Mouse (Mus musculus) adrenal gland, adult 2 months (tissue): Measurements from ENCODE around the gene Aes. TPM values are rescaled to one million over a fixed set of nuclear protein-coding genes. Genes with fewer than 3 reads are reported as not detected.
A peak's percentile ranks its signal among the peaks of the same experiment; 100 is the strongest.

Experiments used
- DNase-seq: peaks from one replicate; pipeline ENCODE4 v3.0.0; 2021
- long read RNA-seq: library from polyadenylated mRNA; stranded (forward); transcript quantifications from one replicate; pipeline ENCODE4 v2.0.0, GENCODE M21; 2021
- polyA plus RNA-seq: library from polyadenylated mRNA; depleted of rRNA; stranded (reverse); fragments of >200 nt; gene quantifications from 2 replicates; pipeline ENCODE4 v1.2.3, GENCODE M21; 2012; rRNA removed
- total RNA-seq, 2 experiments: library from RNA; stranded (reverse); gene quantifications; 2 replicates each; pipeline ENCODE4 v1.2.3; 2021

Gene Aes
- total RNA-seq (1,000 to 10,000 TPM; 1,028 to 1,195 TPM), polyA plus RNA-seq (3,784 and 4,442 TPM in 2 replicates)
- long read RNA-seq, transcript Aes-201 (7 exons, 1,411 nt): major isoform, 878 of 1,039 reads
- long read RNA-seq, transcript Aes-207 (6 exons, 1,410 nt): minor isoform, 5 of 1,039 reads
- long read RNA-seq, partial matches to known transcripts: 10 of 1,039 reads
- long read RNA-seq, other reads (novel, unspliced or antisense): 144 of 1,039 reads

DNA sequence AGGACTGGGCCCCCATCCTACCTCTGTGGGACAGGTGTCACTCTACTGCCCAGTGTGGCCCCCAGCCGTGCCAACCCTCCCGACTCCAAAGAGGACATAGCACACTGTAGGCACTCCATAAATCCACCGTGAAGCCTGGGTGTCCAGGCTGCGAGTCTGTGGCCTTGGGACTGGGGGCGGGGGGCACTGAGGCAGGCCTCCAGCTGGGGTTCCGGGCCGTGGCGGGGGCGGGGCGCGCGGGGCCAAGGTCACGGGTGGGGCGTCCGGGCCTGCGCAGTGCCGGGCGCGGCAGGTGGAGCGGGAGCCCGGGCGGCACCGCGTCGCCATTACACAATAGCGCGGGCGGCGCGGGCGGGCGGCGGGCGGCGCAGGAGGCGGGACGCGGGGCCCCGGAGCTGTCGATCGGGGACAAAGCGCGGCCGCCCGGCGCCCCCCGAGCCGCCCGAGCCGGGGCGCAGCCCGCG lies at the start of gene Aes:
Gene Aes, plus strand, starts transcription at position 326 of the 464 bp plus-strand sequence.
- peak; percentile 98 for DNase-seq

- DNase-seq: no peak
Observed at GRCm38 (mm10) chr10:81510246-81510810, 49.0 kb upstream of the Aes start.

DNA sequence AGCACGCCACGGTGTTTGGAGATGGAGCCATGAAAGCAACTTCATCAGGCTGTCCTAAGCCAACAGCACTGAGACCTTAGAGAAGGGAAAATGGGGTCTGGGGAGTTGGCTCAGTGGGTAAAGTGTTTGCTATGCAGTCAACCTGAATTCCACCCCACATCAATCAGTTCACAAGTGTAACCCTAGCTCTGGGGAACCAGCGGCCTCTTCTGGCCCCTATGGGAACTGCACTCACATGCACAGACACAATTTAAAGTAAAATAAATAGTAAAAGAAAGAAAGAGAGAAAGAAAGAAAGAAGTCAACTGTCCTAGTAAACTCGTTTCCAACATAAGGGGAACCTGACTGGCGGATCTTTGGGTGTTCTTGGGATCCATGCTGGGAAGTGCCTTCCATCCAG lies 45.5 kb upstream of the Aes start:
- no peak for DNase-seq

- DNase-seq: no peak
Observed at GRCm38 (mm10) chr10:81517227-81517626, 42.1 kb upstream of the Aes start.

GRCm38 (mm10) chr10:81518546-81518945 lies 40.7 kb upstream of the Aes start:
- DNase-seq: peak; percentile 74

DNA sequence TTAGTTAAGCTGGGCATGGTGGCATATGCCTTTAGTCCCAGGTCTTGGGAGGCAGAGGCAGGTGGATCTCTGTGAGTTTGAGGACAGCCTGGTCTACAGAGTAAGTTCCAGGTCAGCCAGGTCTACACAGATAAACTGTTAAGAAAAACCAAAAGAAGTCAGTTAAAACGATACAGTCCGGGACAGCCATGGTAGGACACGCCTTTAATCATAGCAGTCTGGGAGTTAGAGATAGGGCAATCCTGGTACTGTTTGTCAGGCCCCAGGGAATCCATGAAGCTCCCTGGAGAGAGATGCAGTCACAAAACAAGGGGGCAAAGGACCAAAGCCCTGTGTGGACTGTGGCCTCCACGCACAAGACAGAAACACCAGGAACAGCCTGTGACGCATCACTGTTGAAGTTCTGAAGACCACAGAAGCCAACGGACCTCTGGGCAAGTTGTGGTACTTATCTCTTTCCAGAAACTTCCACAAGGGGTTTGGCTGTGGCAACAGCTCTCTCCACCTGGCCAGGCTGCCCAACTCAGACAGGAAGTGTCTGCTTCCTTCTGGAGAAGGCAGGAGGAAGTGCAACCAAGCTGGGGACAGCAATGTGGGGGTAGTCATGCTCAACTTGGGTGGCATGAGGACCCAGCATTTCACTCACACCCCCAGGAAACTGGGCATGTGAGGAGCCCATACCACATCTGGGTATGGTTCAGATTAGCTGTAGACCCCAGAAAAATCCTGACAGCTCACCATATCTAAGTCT lies 39.9 kb upstream of the Aes start:
- DNase-seq: peak; percentile 16

- DNase-seq: no peak
Observed at GRCm38 (mm10) chr10:81519978-81520365, 39.3 kb upstream of the Aes start.

DNA sequence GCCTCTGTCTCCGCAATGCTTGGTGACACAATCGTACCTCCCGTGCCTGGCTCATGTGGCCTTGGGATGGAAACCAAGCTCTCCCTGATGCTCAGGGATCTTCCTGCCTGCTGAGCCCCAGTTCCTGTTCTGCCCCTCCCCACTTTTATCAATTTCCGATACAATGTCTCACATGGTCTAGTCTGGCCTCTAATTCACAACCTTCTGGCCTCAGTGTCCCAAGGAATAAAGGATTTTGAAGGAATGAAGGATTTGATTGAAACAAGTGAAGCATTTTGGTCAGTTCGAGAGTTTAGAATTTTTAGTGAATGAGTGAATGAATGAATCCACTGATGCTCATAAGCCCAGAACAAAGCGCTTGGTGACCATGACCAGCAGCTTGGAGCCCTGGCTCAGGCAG lies 36.1 kb upstream of the Aes start:
- DNase-seq: peak; percentile 7

- peak; percentile 3 for DNase-seq
Observed at GRCm38 (mm10) chr10:81523570-81523969, 35.7 kb upstream of the Aes start.

- peak; percentile 20 for DNase-seq
Observed at GRCm38 (mm10) chr10:81524051-81524605, 35.2 kb upstream of the Aes start, which contains the start of gene Gna15. Gna15 (minus strand) TSS chr10:81524225.

GRCm38 (mm10) chr10:81525017-81525694 lies 34.1 kb upstream of the Aes start:
- peak; percentile 3 for DNase-seq

DNA sequence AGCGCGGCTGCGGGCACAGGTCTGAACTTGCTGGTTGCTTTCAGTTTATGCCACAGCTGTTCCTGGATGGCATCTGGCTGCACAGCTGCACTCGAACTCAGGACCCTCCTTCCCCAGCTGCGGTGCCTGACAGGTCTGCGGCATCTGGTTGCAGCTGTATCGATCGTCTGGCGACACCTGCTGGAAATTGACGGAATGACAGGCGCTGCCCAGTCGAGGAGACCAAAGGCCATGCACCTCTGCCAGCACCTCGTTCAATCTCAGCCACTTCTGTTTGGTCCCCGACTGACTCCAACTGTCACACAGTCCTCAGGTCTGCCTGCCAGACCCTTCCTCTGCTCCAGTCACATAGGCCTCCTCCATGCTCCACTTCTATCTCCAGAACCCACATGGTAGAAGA lies 32.5 kb upstream of the Aes start:
- peak; percentile 83 for DNase-seq

- DNase-seq: no peak
Observed at GRCm38 (mm10) chr10:81534826-81535225, 24.5 kb upstream of the Aes start.

DNA sequence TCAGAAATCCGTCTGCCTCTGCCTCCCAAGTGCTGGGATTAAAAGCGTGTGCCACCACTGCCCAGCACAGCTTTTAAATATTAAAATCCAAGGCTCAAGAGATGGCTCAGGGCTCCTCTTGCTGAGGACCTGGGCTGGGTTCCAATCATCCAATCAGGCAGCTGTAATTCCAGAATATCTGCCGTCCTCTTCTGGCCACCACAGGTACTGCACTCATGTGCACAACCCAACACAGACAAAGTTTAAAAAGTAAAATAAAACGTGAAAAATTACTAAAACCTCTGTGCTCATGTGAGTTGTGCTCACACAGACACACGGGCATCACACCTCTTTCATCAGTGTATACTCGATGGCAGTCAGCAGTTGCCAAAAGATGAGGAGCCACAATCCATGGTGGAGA lies 22.6 kb upstream of the Aes start:
- no peak for DNase-seq

- DNase-seq: no peak
Observed at GRCm38 (mm10) chr10:81537429-81537828, 21.9 kb upstream of the Aes start.

GRCm38 (mm10) chr10:81538321-81539048 lies 20.8 kb upstream of the Aes start:
- no peak for DNase-seq

GRCm38 (mm10) chr10:81541363-81541762 lies 17.9 kb upstream of the Aes start:
- no peak for DNase-seq

DNA sequence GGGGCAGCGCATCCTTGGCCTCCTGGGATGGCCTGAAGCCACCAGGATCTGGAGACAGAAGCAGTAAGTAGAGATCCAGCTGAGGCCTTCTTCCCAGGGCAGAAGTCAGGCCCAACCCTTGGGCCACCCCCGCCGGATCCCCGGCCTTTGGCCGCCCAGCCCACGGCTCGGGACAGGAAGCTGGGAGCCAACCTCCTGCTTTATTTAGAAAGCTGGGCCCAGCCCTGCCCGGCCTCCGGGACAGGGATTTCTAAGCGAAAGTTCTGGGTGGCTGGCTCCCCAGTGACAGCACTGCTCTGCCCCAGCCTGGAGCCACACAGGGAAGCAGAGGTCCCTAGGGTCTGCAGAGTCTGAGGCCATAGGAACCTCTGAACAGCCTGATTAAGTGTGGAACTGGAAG lies 17.5 kb upstream of the Aes start:
- peak; percentile 80 for DNase-seq

- no peak for DNase-seq
Observed at GRCm38 (mm10) chr10:81542727-81543460, 16.4 kb upstream of the Aes start.

- DNase-seq: no peak
Observed at GRCm38 (mm10) chr10:81543633-81544032, 15.7 kb upstream of the Aes start.
